Mouse (Mus musculus) left cerebral cortex, adult 8-10 months (tissue): ENCODE data around the gene Cfap97. TPM values are rescaled to one million over a fixed set of nuclear protein-coding genes. Genes with fewer than 3 reads are reported as not detected.
A peak's percentile ranks its signal among the peaks of the same experiment; 100 is the strongest.
"Not testable (repeated sequence)": the region's sequence is repeated elsewhere in the genome, so short reads cannot be mapped to it uniquely, and the experiment has no call there.

ENCODE experiments used
- DNase-seq, 2 experiments: peaks; one replicate each; pipeline ENCODE4 v3.0.0; 2022; ENCODE audit warnings: low spot score in 2 of 2
- total RNA-seq, 4 experiments: library from RNA; stranded (reverse); gene quantifications; 2 replicates each; pipeline ENCODE4 v1.2.4; 2022

Gene Cfap97
- 10 to 100 TPM; 23.9 to 27.6 (median 25.7) TPM for total RNA-seq

- DNase-seq = peak in 1 of 2 experiments; percentile 32
Observed at GRCm38 (mm10) chr8:46151202-46152062, at the start of gene Cfap97. TSS of gene Cfap97 (plus strand) at chr8:46151771.

- DNase-seq = no peak
Observed at GRCm38 (mm10) chr8:46103434-46103833, 48.1 kb upstream of the Cfap97 start.

DNA sequence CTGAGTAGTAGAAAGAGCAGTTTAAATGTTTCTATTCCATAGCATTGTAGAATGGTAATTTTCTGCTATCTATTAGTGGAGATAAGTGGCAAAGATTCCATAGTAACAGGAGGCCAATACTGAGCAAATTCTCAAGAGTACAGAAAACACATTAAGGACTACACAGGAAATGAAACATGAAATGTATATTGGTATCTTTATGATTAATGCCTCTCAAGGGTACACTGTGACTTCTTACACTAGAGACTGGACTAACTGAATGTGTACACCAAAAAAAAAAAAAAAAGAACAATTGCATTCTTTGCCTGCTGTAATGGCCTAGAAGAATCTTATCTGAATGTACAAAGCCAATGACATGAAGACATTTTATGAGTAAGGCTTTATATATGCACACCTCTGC is 43.9 kb upstream of the Cfap97 start:
- no peak for DNase-seq

DNA sequence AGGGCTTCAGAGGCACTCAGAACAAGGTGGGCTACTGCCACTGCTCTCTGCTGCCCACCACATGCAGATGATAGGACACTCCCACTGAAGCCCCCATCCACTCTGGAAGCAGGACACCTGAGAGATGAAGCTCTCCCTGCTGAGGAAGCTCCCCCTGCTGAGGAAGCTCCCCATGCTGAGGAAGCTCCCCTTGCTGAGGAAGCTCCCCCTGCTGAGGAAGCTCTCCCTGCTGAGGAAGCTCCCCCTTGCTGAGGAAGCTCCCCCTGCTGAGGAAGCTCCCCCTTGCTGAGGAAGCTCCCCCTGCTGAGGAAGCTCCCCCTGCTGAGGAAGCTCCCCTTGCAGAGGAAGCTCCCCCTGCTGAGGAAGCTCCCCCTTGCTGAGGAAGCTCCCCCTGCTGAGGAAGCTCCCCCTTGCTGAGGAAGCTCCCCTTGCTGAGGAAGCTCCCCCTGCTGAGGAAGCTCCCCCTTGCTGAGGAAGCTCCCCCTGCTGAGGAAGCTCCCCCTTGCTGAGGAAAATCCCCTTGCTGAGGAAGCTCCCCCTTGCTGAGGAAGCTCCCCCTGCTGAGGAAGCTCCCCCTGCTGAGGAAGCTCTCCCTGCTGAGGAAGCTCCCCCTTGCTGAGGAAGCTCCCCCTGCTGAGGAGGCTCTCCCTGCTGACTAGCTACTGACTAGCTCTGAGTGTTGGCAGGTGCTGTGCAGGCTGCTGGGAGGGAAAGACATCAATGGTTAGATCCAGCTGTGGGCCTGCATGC is 38.0 kb upstream of the Cfap97 start:
- DNase-seq = not testable (repeated sequence)

DNA sequence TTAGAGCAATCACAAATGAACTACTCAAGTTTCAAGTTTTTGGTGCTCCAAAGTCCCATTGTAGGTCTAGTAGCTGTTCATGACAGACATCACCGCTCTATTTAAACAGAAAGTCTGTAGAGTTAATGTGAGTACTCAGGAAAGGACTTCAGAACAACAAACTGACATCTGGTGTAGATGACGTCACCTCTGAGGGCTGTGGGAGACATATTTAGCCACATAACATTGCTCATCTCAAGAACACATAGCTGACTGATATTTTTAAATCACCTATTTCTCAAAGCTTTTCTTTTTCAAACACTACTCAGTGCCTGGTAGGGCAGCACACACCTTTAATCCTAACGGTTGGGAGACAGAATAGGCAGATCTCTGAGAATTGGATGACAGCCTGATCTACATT is 34.4 kb upstream of the Cfap97 start:
- DNase-seq = peak in 1 of 2 experiments; percentile 45

DNA sequence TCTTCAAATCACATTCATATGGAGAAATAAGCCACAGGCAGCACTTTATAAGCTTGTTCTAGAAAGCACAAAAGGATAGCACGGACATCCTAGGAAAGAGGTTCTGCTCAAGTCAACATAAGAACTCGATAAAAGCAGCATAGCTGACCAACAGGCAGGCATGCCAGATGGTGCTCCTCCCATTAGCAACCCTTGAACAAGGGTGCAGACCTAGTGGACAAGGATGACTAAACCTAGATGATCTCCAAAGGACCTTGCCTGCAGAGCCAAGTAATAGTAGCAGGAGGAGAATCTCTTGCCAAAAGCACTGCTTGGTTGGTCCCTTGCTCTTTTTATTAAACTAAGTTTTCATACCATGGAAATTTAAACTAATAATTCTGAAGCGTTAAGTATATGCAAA is 32.4 kb upstream of the Cfap97 start:
- no peak for DNase-seq

DNA sequence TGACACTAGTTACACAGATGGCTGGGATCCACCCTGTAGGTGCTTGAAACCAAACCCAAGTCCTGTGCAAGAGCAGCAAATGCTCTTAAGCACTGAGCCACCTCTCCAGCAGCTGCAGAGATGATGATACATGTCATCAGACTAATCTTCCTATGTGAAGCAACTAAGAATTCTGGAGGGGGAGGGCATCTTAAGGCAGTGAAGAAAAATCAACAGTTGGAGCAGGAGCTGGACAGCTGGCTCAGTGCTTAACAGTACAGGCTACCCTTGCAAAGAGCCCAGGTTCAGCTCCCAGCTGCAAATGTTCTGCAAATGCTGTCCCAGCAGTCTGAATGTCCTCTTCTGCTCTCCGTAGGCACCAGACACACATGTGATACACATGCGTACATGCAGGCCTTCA is 29.1 kb upstream of the Cfap97 start:
- DNase-seq = no peak

DNA sequence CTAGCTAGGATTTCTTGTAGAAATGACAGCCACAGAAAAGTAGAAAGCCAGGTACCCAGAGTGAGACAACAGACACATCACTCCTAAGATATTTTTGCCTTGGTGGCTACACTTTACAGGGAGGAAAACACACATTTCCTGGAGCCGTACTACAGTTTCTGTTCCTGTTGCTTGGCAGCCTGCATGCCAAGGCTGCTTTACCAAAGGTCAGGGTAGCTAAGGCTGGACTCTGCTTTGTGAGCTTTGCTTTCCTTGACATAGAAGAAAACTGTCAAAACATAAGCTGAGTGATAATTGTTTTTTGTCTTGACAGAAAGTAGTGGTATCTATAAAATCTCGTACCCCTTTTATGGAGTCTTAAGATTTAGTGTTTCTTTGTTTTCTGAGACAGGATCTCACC is 21.1 kb upstream of the Cfap97 start:
- DNase-seq = no peak

GRCm38 (mm10) chr8:46135546-46135945 is 16.0 kb upstream of the Cfap97 start:
- not testable (repeated sequence) for DNase-seq

DNA sequence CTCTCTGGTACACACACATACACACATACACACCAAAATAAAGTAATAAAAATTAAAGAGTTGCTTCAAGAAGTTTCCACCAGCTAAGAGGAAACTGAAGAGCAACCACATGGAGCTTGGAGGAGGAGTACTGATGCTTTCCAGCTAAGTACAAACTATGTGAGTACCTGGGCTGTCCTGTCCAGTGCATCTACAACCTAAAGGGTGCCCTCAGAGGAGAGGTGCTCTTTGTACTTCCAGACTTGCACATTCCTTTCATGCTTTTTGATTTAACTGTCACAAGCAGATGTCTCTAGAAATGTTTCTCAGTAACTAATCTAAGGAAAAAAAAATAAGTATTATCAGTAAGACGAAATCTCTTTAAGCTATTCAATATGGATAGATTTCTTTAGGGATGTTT is 14.2 kb upstream of the Cfap97 start:
- DNase-seq = no peak

GRCm38 (mm10) chr8:46137843-46138596 is 13.6 kb upstream of the Cfap97 start:
- no peak for DNase-seq

- DNase-seq = no peak
Observed at GRCm38 (mm10) chr8:46140376-46141120, 11.0 kb upstream of the Cfap97 start.

GRCm38 (mm10) chr8:46141688-46142087 is 9.9 kb upstream of the Cfap97 start:
- no peak for DNase-seq

GRCm38 (mm10) chr8:46142498-46143081 is 9.0 kb upstream of the Cfap97 start:
- DNase-seq = no peak

DNA sequence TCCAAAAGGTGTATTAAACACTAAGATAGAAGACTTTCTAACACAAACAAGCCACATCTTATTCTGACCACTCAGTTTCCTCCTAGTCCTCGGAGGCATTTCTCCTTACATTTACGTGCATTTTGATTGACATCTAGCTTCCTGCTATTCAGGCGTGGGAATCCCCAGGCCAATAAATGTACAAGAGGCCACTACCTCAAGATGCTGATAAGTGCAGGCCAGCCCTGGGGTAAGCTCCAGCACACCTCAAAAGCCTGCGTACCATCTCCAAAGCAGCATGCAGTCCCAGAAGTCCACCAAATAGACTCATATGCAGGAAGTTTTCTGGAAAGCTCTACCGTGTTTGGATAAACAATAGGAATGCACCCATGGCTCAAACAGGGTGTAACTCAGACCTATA is 8.1 kb upstream of the Cfap97 start:
- no peak for DNase-seq

GRCm38 (mm10) chr8:46143924-46144323 is 7.6 kb upstream of the Cfap97 start:
- DNase-seq = no peak

DNA sequence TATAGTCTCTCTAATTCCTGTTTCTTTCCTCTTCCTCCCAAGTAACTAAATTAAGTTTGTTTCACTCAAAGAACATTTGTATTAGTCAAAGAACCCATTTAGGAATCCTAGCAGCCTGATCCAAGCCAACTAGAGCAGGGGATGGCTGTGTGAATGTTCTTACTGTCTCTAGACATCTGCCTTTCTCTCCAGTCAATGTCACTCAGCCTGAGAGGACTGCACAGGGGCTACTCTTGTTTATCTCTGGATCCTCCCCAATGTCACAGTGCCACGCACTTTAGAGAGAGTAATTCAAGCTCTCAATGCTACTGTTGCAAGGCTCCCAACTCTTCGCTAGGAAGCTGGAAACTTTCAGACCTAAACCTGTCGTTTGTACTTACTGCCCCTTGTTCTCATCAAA is 5.4 kb upstream of the Cfap97 start:
- no peak for DNase-seq

DNA sequence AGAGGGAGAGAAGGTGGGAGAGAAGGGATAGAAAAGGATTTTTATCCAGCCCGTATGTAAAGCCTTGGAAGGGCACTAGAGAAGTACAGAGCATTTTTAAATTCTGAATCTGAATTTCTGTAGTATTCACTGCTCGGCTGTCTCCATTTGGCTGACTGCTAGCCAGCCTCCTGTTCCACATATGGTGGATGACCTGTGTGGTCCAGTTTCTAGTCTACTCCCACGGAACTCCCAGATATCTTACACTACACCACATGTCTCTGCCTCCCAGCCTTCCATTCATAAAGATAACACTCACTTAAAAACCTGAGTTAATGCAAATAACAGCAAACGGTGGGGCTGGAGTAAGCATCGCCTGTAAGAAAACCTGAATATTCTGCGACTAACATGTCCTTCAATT is 2.3 kb upstream of the Cfap97 start:
- DNase-seq = no peak

DNA sequence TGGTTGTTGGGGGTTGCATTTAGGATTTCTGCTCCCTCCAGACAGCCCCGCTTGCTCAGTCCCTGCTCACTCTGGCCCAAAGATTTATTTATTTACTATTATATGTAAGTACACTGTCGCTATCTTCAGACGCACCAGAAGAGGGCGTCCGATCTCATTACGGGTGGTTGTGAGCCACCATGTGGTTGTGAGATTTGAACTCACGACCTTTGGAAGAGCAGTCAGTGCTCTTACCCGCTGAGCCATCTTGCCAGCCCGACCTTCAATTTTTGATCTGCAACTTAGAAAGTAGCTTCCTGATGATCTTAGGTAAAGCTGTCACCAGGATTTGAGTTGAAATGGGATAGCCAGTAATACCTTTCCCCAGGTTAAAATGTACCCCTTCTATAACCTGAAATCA is 1.8 kb upstream of the Cfap97 start:
- DNase-seq = no peak

GRCm38 (mm10) chr8:46152064-46153031 is 777 bp downstream of the Cfap97 start, which contains the start of gene Snx25:
TSS of gene Snx25 (minus strand) at chr8:46152159.
- peak; percentile 71 to 79 for DNase-seq
